Mouse (Mus musculus): Measurements from ENCODE around the gene S100a6. TPM values are rescaled to one million over a fixed set of nuclear protein-coding genes. Genes with fewer than 3 reads are reported as not detected.

Gene S100a6
- polyA plus RNA-seq, 2 experiments: 5.4 to 13.6 TPM

DNA sequence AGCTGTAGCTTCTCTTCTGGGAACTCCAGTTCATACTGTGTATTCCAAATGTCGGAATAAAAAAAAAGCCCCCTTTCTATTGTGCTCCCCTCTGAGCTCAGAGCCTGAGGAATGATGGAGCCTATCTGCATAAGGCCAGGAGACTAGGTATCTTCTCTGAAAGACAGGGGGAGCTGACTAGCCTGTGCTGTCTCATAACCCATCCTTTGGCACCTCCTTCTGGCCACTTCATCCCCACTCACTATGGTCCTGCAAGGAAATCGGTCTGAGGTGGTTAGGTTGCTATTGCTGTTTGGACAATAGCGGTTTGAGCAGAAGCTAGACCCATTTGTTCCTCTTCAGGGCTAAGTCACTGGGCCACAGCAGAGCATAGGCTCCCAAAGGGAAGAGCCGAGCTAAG, 15.1 kb downstream of the S100a6 start:
- ATAC-seq (ENCODE audit: insufficient read depth) (no peak), DNase-seq (ENCODE audit: low read depth in 3 of 3, low spot score in 3 of 3) (no peak)
- no peaks in the 10 kb centered on the region for H3K9me3 ChIP-seq (ENCODE audit: control insufficient read depth, low read length)

DNA sequence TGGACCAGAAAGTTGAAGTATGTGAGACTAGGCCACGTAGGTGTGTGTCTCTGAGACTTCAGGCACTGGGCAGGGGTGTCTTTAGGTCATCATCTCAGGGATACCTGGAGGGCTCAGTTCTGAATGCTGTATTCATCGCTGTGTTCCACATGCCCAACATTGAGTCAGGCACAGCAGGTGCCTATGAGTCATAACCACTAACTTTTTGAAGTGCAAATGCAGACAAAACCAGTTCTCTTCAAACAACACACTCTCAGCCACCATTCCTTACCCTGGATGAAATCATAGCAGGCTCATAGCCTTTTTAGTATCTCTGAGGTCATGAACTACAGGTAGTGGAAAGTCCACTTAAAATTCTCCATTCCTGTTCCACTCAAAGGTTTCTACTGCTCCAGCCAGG, 16.6 kb downstream of the S100a6 start:
- TF ChIP-seq EP300 (IDR thresholded peaks at IDR 0.05; ENCODE audit: low read depth) (no peak), CTCF (IDR thresholded peaks at IDR 0.05; ENCODE audit: low read depth) (no peak)
- no peak for ATAC-seq (ENCODE audit: insufficient read depth)
- Histone ChIP-seq H3K36me3 (replicated peaks; ENCODE audit: control insufficient read depth, insufficient read depth, low read depth) (no peaks in the 10 kb centered on the region), H3K27ac (no peak overlapping the region), H3K4me3 (ENCODE audit: insufficient read depth in 1 of 2, low read depth in 2 of 2, low read length in 2 of 2) (no peak overlapping the region), H3K9ac (replicated peaks) (no peak overlapping the region), H3K4me1 (replicated peaks; ENCODE audit: control insufficient read depth in 2 of 2, insufficient read depth in 2 of 2, low read length in 1 of 2) (no peaks in the 10 kb centered on the region), H3K4me2 (ENCODE audit: low read depth) (no peak overlapping the region), H3K9me3 (ENCODE audit: control insufficient read depth, low read length) (no peaks in the 10 kb centered on the region), H3K27me3 (ENCODE audit: control insufficient read depth, insufficient read depth, low read length) (no peaks in the 10 kb centered on the region)
- WGBS (ENCODE audit: insufficient replicate concordance): 49% methylated on average over 2 of the region's 2 CpGs
- no peak for DNase-seq (ENCODE audit: low read depth in 3 of 3, low spot score in 3 of 3)

More for the DNA sequence above, 15.1 kb downstream of the S100a6 start:
- Histone ChIP-seq H3K4me2 (ENCODE audit: low read depth) (no peak overlapping the region), H3K4me3 (ENCODE audit: insufficient read depth in 1 of 2, low read depth in 2 of 2, low read length in 2 of 2) (no peak overlapping the region), H3K4me1 (replicated peaks; ENCODE audit: control insufficient read depth in 2 of 2, insufficient read depth in 2 of 2, low read length in 1 of 2) (no peaks in the 10 kb centered on the region), H3K9ac (replicated peaks) (no peak overlapping the region), H3K27me3 (ENCODE audit: control insufficient read depth, insufficient read depth, low read length) (no peaks in the 10 kb centered on the region), H3K36me3 (replicated peaks; ENCODE audit: control insufficient read depth, insufficient read depth, low read depth) (no peaks in the 10 kb centered on the region), H3K27ac (no peak overlapping the region)
- TF ChIP-seq EP300 (IDR thresholded peaks at IDR 0.05; ENCODE audit: low read depth) (no peak), CTCF (IDR thresholded peaks at IDR 0.05; ENCODE audit: low read depth) (peak; percentile 55)
- 35% methylated on average over 4 of the region's 4 CpGs for WGBS (ENCODE audit: insufficient replicate concordance)

DNA sequence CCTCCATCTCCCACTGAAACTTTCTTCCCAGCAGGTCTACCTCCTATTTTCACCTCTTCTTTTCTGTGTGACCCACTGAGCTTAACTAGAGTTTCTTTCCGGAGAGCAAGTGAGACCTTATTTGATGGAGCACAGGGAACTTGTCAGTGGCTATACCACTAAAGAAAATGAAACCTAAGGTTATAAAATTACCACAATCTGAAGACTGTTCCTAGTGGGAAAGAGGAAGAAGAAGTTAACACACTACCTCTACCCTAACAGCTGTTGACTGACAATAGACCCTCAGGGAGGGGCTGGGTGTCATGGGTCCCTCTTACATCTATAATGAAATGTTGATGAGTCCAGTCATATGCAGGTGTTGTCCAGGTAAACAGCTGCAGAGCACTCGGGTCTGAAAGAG, 19.3 kb downstream of the S100a6 start:
- H3K4me2 ChIP-seq (ENCODE audit: low read depth): no peak overlapping the region
- H3K27me3 ChIP-seq (ENCODE audit: control insufficient read depth, insufficient read depth, low read length): no peaks in the 10 kb centered on the region
- TF ChIP-seq EP300 (IDR thresholded peaks at IDR 0.05; ENCODE audit: low read depth) (no peak), CTCF (IDR thresholded peaks at IDR 0.05; ENCODE audit: low read depth) (no peak)

DNA sequence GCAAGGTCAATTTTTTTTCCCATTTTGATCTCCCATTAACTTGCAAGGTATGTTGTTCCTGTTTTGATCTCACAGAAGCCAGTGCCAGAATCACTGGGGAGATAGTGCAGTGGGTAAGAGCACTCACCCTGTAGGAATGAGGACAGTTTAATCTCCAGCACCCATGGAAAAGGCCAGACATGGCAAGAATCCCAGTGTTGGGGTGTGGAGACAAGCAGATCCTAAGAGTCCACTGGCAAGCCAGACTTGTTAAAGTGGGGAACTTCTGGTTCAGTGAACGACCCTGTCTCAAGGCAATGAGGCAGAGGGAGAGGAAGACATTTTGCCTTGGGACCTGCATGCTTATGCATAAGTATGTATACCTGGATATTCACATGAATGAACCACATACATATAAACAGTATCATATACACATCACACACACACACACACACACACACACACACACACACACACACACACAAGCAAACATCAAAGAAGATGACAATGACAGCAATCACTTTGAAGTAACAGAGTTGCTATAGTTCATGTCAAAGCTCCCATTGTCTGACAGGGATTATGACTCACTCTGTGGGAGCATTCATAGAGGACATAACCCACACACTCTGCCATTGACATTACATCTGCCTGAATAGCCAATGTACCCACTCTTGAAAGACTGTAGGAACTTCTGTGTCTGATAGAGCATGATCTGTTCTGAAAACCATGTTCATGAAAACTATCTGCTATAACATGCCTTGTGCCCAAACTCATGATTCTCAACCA, 26.0 kb downstream of the S100a6 start:
- DNase-seq (ENCODE audit: low read depth in 3 of 3, low spot score in 3 of 3) (no peak), ATAC-seq (ENCODE audit: insufficient read depth) (no peak)
- no peak for TF ChIP-seq CTCF (IDR thresholded peaks at IDR 0.05; ENCODE audit: low read depth)
- TF ChIP-seq EP300 (IDR thresholded peaks at IDR 0.05; ENCODE audit: low read depth): no peak
- H3K27me3 ChIP-seq (ENCODE audit: control insufficient read depth, insufficient read depth, low read length): no peaks in the 10 kb centered on the region
- no peak overlapping the region for H3K4me3 ChIP-seq (ENCODE audit: insufficient read depth in 1 of 2, low read depth in 2 of 2, low read length in 2 of 2)
- no peaks in the 10 kb centered on the region for H3K36me3 ChIP-seq (replicated peaks; ENCODE audit: control insufficient read depth, insufficient read depth, low read depth)
- H3K4me2 ChIP-seq (ENCODE audit: low read depth): no peak overlapping the region
- no peaks in the 10 kb centered on the region for H3K9me3 ChIP-seq (ENCODE audit: control insufficient read depth, low read length)
- no peak overlapping the region for H3K27ac ChIP-seq
- WGBS (ENCODE audit: insufficient replicate concordance): 38% methylated on average over 1 of the region's 1 CpGs
- H3K4me1 ChIP-seq (replicated peaks; ENCODE audit: control insufficient read depth in 2 of 2, insufficient read depth in 2 of 2, low read length in 1 of 2): no peaks in the 10 kb centered on the region
- H3K9ac ChIP-seq (replicated peaks): no peak overlapping the region

More for the DNA sequence above, 19.3 kb downstream of the S100a6 start:
- no peak for DNase-seq (ENCODE audit: low read depth in 3 of 3, low spot score in 3 of 3)
- no peak overlapping the region for H3K4me3 ChIP-seq (ENCODE audit: insufficient read depth in 1 of 2, low read depth in 2 of 2, low read length in 2 of 2)
- H3K36me3 ChIP-seq (replicated peaks; ENCODE audit: control insufficient read depth, insufficient read depth, low read depth): no peaks in the 10 kb centered on the region
- H3K9ac ChIP-seq (replicated peaks): no peak overlapping the region
- no peaks in the 10 kb centered on the region for H3K4me1 ChIP-seq (replicated peaks; ENCODE audit: control insufficient read depth in 2 of 2, insufficient read depth in 2 of 2, low read length in 1 of 2)
- H3K27ac ChIP-seq: no peak overlapping the region
- no peak for ATAC-seq (ENCODE audit: insufficient read depth)
- no peaks in the 10 kb centered on the region for H3K9me3 ChIP-seq (ENCODE audit: control insufficient read depth, low read length)
- 31% methylated on average over 2 of the region's 2 CpGs for WGBS (ENCODE audit: insufficient replicate concordance)

DNA sequence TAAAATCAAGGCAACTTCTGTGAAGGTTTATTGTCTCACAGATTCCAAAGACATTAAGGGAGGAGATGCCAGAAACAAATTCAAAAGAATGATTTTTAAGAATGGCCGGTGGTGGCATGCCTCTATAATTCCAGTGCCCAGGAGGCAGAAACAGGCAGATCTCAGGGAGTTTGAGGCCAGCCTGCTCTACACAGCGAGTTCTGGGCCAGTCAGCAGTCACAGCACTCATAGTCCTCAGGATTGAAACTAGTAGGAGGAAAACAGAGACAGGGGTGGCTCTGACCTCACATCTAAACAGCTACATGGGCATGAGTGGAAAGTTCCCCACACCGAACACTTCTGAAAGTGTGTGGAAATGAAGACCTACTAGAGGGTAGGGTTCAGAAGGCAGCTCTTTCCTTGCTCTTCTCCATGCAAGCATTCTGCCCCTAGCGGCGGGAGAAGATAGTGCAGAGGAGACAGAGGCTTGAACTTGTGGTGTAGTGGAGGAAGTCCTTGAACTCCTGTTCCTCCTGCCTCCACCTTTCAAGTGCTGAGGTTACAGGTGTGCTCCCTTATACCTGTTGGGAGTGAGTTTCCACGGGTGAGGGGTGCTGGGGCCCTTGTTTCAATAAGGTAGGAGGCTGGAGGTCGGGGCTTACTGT, 27.0 kb downstream of the S100a6 start:
- Histone ChIP-seq H3K9ac (replicated peaks) (no peak overlapping the region), H3K4me3 (ENCODE audit: insufficient read depth in 1 of 2, low read depth in 2 of 2, low read length in 2 of 2) (no peak overlapping the region), H3K27ac (no peak overlapping the region), H3K4me2 (ENCODE audit: low read depth) (no peak overlapping the region), H3K4me1 (replicated peaks; ENCODE audit: control insufficient read depth in 2 of 2, insufficient read depth in 2 of 2, low read length in 1 of 2) (no peaks in the 10 kb centered on the region), H3K36me3 (replicated peaks; ENCODE audit: control insufficient read depth, insufficient read depth, low read depth) (no peaks in the 10 kb centered on the region), H3K9me3 (ENCODE audit: control insufficient read depth, low read length) (no peaks in the 10 kb centered on the region), H3K27me3 (ENCODE audit: control insufficient read depth, insufficient read depth, low read length) (no peaks in the 10 kb centered on the region)
- DNase-seq (ENCODE audit: low read depth in 3 of 3, low spot score in 3 of 3): no peak
- WGBS (ENCODE audit: insufficient replicate concordance): 29% methylated on average over 7 of the region's 7 CpGs
- no peak for ATAC-seq (ENCODE audit: insufficient read depth)
- TF ChIP-seq EP300 (IDR thresholded peaks at IDR 0.05; ENCODE audit: low read depth): no peak
- TF ChIP-seq CTCF (IDR thresholded peaks at IDR 0.05; ENCODE audit: low read depth): peak; percentile 89

All from liver, embryonic 14.5 days (tissue).